ENCODE assay signal across 13 mouse cellular contexts in genomic region chr1:191840774-191841565, GRCm38 (mm10). TPM values are rescaled to one million over a fixed set of nuclear protein-coding genes. Genes with fewer than 3 reads are reported as not detected.
A peak's percentile ranks its signal among the peaks of the same experiment; 100 is the strongest.
DNase-seq lines count a peak whose midpoint lies in the region; ATAC-seq and TF ChIP-seq lines count a peak whose summit lies in the region.
"Had no signal": no experiment of that assay in that cellular context is flagged by ENCODE, and none has a peak within 500 bp of the region (broad histone marks: within the 10 kb centered on the region; RNA-seq: fewer than 3 reads in every experiment).

No protein-coding gene starts in this region.

- no peaks in the 10 kb centered on the region for H3K9me3 ChIP-seq in forebrain, embryonic 15.5 days
- H3K9me3 ChIP-seq: forebrain, embryonic 12.5 days; limb, embryonic 13.5 days; stomach, embryonic 15.5 days had no signal

- no peak overlapping the region for H3K9ac ChIP-seq in forebrain, embryonic 15.5 days (replicated peaks)
- H3K9ac ChIP-seq: forebrain, embryonic 12.5 days; limb, embryonic 13.5 days; stomach, embryonic 15.5 days had no signal

- intact Hi-C loops in left cerebral cortex, postnatal 4 days (cut with DNase I) = no loop called here
- intact Hi-C loops in left cerebral cortex, postnatal 10 days (cut with DNase I) = no loop called here

- no peak overlapping the region for H3K4me3 ChIP-seq in bone marrow, adult 2 months (replicated peaks; ENCODE audit: control insufficient read depth, low read depth, low read length)
- no peak overlapping the region for H3K4me3 ChIP-seq in forebrain, embryonic 15.5 days
- H3K4me3 ChIP-seq: forebrain, embryonic 12.5 days; limb, embryonic 13.5 days; stomach, embryonic 15.5 days had no signal

- no peaks in the 10 kb centered on the region for H3K36me3 ChIP-seq in forebrain, embryonic 15.5 days
- H3K36me3 ChIP-seq: forebrain, embryonic 12.5 days; limb, embryonic 13.5 days; stomach, embryonic 15.5 days had no signal

- WGBS in bone marrow, adult 2 months = 73% methylated on average over 11 of the region's 11 CpGs
- 81% methylated on average over 11 of the region's 11 CpGs for WGBS in forebrain, embryonic 15.5 days

- TF ChIP-seq CTCF in bone marrow, adult 2 months (IDR thresholded peaks at IDR 0.05; ENCODE audit: control insufficient read depth, insufficient read depth, low read length) = 0 out of 2 replicates have a peak, but pooled peaks have one; percentile 6

- no peaks in the 10 kb centered on the region for H3K27me3 ChIP-seq in forebrain, embryonic 15.5 days
- H3K27me3 ChIP-seq: forebrain, embryonic 12.5 days; limb, embryonic 13.5 days; stomach, embryonic 15.5 days had no signal

- H3K4me2 ChIP-seq in forebrain, embryonic 15.5 days (replicated peaks) = no peak overlapping the region
- H3K4me2 ChIP-seq: forebrain, embryonic 12.5 days; limb, embryonic 13.5 days; stomach, embryonic 15.5 days had no signal

- DNase-seq in left cerebral cortex, postnatal 4 days = peak; percentile 38
- no peak for DNase-seq in left cerebral cortex, postnatal 10 days (ENCODE audit: extremely low spot score in 1 of 2, low spot score in 2 of 2)
- DNase-seq in kidney, adult 8-10 months = peak; percentile 72 to 75
- DNase-seq in cerebellum, adult 9-11 months = no peak
- DNase-seq: cerebellum, adult 11 months; gastrocnemius, postnatal 36 days; layer of hippocampus, adult 9-11 months had no signal

- no peak for TF ChIP-seq POLR2A in bone marrow, adult 2 months (IDR thresholded peaks at IDR 0.05; ENCODE audit: borderline replicate concordance, control insufficient read depth, low read depth, low read length)

- H3K4me1 ChIP-seq in bone marrow, adult 2 months (ENCODE audit: control insufficient read depth, insufficient read depth, low read length) = no peaks in the 10 kb centered on the region; the same call in 1 of the 2 replicates
- H3K4me1 ChIP-seq in forebrain, embryonic 15.5 days = no peaks in the 10 kb centered on the region

- ATAC-seq in megakaryocyte progenitor cell, adult 5-6 weeks (replicated peaks; ENCODE audit: poor library complexity) = 0 out of 2 replicates have a peak, but pooled peaks have one; percentile 23
- ATAC-seq in forebrain, embryonic 15.5 days (replicated peaks) = no peak

- H3K27ac ChIP-seq in bone marrow, adult 2 months (ENCODE audit: control insufficient read depth, insufficient read depth, low read depth, low read length, poor library complexity) = no peak overlapping the region
- no peak overlapping the region for H3K27ac ChIP-seq in forebrain, embryonic 15.5 days (replicated peaks)
- H3K27ac ChIP-seq: forebrain, embryonic 12.5 days; limb, embryonic 13.5 days; stomach, embryonic 15.5 days had no signal

RNA-seq across cellular contexts. Expression of gene Nek2, which starts 19.7 kb away (rescaled TPM):
- 1 to 10 TPM; 4.8 to 6.1 TPM for total RNA-seq in left cerebral cortex, postnatal 4 days (2021)
- total RNA-seq in left cerebral cortex, postnatal 10 days (2021) = 1 to 10 TPM; 3.6 TPM
- 23.5 and 26.9 TPM in 2 replicates for polyA plus RNA-seq in bone marrow, adult 2 months (2011; ENCODE audit: insufficient read depth, insufficient read length, low replicate concordance, missing spikeins)
- 22.4 and 23.4 TPM in 2 replicates for total RNA-seq in megakaryocyte progenitor cell, adult 5-6 weeks (2015)
- total RNA-seq in megakaryocyte progenitor cell, adult 5-6 weeks (2017) = 35.8 and 36.8 TPM in 2 replicates
- 21.2 and 22.4 TPM in 2 replicates for polyA plus RNA-seq in forebrain, embryonic 15.5 days (2015; fragmentation: Nextera tagmentation; extraction: Ambion mirVana)

Comparison
In these comparisons a context has a peak if more than half of its experiments do, and no peak if none do; other contexts are left out.
1. DNase-seq: peak in left cerebral cortex, postnatal 4 days (single experiment) and kidney, adult 8-10 months (2 of 2); none in left cerebral cortex, postnatal 10 days (0 of 2) and cerebellum, adult 9-11 months (single experiment).